Mouse (Mus musculus) heart, adult 18-20 months (tissue): Measurements from ENCODE around the gene Tcea3. TPM values are rescaled to one million over a fixed set of nuclear protein-coding genes. Genes with fewer than 3 reads are reported as not detected.

Source experiments
- DNase-seq, 2 experiments: peaks; one replicate each; pipeline ENCODE4 v3.0.0; 2021 to 2022; ENCODE audit warnings: mixed read lengths in 1 of 2
- total RNA-seq, 2 experiments: library from RNA; stranded (reverse); gene quantifications; 2 replicates each; pipeline ENCODE4 v1.2.3; 2021

Gene Tcea3
- total RNA-seq, 2 experiments from 2014 or later = 126 to 148 TPM

DNA sequence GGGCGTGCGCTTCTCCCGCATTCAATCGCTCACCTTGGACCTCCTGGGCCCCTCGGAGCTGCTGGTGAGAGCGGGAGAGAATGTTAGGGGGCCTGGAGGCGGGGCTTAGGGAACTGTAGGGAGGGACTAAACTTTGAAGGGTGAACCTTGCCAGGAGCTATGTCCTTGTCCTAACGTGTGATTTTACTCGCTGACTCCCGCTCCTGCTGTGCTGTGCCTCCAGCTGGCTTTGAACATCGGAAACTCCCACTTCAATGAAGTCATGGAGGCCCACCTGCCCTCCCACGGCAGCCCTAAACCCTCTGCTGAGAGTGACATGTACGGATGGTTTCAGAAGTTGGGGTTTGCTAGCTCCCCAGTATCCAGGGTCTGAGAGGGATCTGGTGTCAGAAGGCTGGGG is 8.9 kb upstream of the Tcea3 start:
- DNase-seq = no peak

DNA sequence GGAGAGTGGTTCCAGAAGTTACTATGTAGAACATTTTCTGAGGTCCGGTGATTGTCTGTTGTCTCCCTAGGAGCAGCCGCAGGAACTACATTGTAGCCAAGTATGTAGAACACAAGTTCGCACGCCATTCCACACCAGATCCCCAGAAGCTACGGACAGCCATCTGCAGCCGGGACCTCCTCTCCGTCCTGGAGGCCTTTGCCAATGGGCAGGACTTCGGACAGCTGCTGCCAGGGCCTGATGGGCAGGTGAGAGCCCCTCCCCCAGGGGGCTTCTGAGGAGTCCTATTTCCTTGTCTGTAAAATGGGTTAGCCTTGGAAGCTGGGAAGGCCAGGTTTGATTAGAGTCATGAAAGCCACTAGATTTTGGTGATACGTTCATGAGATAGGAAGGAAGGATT is 8.4 kb upstream of the Tcea3 start:
- DNase-seq = no peak

DNA sequence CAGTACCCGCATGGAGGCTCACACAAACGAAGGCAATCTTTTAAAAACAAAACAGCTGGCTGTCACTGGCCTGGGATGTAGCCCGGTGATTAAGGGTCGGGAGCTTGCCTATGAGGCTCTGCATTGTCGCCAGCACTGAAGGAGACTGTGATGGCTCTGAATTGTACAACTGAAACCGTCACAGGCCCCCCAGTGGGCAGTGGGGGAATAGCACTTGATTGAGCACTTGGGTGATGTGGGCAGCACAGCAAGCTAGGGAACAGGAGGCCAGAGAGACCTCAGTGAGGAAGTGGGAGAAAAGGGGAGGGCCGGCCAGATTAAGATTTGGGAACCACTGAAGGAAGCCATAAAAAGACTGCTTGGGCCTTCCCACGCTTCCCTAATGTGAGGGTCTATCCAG is 7.9 kb upstream of the Tcea3 start:
- peak; percentile 88 to 92 for DNase-seq

GRCm38 (mm10) chr4:136240123-136240522 is 7.4 kb upstream of the Tcea3 start:
- DNase-seq = no peak

DNA sequence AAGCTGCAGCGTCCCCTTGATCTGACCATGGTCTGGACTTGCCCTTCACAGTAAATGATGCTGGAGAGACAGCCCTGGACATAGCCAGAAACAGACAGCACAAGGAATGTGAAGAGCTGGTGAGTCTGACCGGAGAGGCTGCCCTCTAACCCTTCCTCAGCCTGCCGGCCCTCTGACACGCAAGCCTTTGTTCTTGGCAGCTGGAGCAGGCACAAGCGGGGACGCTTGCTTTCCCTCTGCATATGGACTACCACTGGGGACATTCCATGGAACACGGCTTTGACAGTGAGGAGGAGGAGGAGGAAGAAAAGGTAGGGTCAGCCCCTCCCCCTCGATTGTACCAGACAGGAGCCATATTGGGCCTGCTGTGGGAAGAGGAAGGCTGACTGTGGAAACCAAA is 6.6 kb upstream of the Tcea3 start:
- DNase-seq = no peak

GRCm38 (mm10) chr4:136242065-136242703 is 5.3 kb upstream of the Tcea3 start:
- DNase-seq = no peak

GRCm38 (mm10) chr4:136242728-136243127 is 4.8 kb upstream of the Tcea3 start:
- DNase-seq = no peak

DNA sequence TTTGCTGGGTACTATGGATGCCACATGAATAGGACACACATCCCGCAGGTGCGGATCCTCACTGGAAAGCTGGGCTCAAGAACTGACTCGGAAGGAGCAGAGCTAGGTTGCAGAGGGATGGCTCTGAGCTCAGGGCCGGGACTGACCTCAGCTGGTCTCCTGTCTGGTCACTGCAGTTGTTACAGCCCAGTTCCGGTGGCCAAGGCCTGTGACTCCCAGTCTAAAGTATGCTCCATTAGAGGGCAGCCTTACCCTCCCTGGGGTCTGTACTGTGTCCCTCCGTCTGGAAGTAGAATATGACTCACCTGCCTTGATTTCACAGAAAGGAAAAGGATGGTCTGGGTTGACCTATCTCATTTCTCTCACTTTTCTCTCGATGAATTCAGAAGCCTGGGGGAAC is 3.3 kb upstream of the Tcea3 start:
- DNase-seq = no peak

DNA sequence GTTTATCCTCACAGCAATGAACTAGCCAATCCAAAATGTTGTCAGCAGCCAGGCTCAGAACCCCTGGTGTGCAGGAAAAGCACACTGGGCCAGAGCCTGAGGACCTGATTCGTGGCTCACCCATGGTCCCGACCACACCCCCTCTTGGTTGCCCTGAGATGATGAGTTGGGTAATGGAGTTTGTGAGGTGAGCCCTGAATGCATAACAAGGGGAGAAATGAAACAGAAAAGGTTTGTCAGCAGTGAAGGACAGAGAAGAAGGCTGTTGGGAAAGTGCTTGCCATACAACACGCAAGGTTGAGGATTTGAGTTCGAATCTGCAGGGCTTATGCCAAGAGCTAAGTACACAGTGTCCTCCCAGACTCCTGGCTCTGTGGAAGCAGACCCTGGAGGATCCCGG is 1.8 kb upstream of the Tcea3 start:
- no peak for DNase-seq

- DNase-seq = peak; percentile 46 to 54
These were observed 960 bp upstream of the Tcea3 start for GRCm38 (mm10) chr4:136246568-136246969.

DNA sequence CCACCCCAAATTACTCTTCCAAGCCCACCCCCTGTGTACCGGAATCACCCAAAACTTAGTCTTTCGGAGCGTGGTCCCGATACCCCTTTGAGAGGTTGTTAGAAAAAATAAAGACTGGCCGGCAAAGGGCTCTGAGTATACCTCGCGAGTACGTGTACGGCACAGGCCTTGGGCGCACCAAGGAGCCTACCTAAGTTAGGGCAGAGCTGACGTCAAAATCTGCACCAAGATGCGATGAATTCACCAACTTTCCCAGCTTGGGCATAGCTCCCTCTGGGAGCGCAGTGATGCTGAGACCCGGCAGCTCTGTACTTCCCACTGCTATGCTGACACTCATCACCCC is 172 bp upstream of the Tcea3 start:
- no peak for DNase-seq

DNA sequence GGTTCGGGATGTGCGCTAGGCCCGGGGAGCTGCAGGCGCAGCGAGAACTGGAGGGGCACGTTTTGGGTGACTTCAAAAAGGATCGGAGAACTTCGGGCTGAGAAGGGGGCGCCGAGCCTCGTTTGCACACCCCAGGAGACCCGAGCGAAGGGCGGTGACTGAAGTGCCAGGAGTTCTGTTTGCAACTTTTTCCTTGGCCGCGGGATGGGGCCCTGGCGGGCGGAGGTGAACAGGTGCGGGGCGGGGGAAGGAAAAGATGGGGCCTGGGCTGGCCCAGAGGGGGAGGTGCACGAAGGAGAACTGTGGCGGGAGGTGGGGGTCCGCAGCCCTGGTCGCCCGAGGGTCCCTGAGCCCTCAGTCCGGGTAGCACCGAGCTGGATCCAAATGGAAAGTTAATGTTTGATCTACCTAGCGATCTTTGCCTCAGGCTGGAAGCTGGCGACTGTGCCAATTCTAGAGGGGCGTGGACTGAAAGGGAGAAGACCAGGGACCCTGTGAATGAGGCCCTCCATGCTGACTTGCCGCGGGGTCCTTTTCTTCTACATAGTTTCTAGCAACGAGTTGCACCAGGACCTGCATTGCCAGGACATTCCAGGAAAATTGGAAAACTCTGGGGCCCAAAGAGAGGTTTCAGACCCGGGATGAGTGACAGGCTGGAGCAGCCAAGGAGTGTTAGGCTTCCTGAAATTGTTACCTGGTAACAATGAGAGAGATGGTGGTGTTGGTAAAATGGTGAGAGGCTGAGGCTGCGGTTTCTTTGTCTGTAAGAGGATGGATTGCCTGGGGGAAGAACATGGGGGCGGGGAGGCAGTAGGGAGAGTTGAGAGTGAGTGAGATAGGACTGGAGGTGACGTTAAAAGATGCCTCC is 1.2 kb downstream of the Tcea3 start:
- no peak for DNase-seq

- peak in 1 of 2 experiments; percentile 36 for DNase-seq
These were observed 1.8 kb downstream of the Tcea3 start for GRCm38 (mm10) chr4:136249332-136249647.

DNA sequence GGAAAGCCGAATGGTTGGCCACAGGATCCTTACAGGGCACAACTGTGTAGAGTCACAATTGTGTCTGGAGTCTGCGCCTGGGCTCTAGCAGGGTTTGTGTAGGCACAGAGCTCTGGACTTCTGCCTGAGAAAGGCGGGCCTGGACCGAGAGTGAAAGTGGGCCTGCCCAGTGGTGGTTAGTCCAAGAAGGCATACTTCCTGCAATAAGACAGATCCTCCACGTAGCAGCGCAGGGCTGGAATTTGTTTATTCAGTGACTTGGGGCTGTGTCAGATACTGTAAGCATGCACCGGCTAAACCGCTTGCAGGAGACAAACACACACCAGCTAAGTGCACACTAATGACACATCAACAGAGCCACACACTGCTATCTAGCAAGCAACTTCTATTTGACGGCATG is 2.3 kb downstream of the Tcea3 start:
- DNase-seq = peak; percentile 85

DNA sequence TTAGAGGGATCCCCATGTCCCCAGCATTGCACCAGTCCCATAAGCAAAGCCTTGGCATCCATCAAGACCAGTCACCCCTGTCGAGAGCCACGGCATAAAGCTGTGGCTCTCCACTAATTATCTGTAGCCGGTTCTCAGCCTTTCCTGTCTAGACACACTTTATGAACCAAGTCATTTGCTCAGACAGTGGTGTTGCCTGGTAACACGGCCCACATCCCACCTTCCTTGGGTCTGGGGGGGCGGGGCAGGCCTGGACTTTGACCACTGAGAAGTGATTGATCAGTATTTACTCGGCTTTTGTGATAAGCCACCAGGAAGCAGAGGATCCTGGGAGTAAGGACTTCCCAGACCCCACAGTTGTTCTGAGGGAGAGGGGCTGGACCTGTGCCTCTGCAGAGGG is 8.4 kb downstream of the Tcea3 start:
- DNase-seq = no peak

DNA sequence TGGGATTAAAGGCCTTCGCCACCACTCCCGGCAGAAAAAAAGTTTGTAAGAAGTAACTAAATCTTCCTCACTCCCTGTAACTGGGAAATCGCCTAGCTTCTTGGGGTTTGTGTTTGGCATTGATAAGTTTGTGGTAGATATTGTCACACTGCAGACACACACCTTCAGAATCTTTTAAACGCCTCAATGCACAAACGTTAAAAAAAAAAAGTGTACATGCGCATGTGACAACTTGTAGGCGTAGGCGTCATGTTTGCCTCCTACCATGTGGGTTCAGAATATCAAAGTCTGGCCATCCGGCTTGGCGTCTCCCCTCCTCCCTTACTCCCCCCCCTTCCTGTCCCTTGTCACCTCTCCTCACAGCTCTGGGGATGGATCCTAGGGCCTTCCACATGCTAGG is 9.2 kb downstream of the Tcea3 start:
- no peak for DNase-seq

GRCm38 (mm10) chr4:136259916-136260315 is 12.4 kb downstream of the Tcea3 start:
- no peak for DNase-seq

- peak; percentile 90 to 95 for DNase-seq
These were observed 13.1 kb downstream of the Tcea3 start for GRCm38 (mm10) chr4:136260491-136261180.

GRCm38 (mm10) chr4:136261912-136262311 is 14.4 kb downstream of the Tcea3 start:
- peak; percentile 43 to 62 for DNase-seq

DNA sequence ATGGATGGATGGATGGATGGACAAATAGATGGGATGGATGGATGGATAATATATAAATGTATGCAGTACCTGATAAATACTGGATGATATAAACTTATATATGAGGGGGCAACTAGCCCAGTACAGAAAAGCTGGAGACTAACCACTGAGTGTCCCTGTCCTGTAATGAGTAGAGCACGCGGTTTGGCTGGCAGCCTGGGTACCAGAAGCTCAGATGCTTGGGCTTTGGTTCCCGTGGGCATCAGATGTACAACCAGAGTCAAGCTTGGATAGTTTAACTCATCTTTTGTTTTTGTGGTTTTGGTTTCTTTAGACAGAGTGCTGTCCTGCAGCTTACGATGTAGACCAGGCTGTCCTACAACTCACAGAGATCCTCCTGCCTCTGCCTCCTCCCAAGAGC is 16.0 kb downstream of the Tcea3 start:
- DNase-seq = no peak

DNA sequence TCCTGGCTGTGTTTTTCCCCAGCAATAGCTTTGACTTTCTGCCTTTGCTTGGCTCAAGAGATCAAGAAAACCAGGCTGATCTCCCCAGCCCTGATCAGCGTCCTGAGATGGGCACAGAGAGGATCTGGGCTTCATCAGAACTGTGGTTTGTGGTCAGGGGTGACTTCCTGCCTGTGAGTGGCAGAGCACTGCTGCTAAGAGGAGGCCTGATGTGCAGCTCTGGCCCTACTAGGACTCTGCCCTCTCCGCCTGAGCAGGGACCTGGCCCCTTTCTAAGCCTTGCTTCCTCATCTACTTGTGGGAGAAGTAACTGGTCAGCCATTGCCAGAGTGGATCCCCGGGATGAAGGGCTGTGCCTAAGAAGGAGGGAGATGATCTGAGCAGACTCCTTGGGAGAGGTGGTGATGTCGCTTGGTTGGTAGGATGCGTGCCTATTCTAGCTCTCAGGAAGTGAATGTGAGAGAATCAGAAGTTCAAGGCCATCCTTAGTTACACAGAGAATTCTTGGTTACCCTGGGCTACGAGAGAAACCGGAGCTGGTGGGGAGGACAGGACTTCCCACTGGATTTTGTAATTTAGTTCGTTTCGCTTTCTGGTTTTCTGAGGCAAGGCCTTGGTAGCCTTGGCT is 19.3 kb downstream of the Tcea3 start:
- DNase-seq = peak in 1 of 2 experiments; percentile 52

GRCm38 (mm10) chr4:136268912-136269311 is 21.4 kb downstream of the Tcea3 start:
- DNase-seq = no peak

GRCm38 (mm10) chr4:136270648-136271047 is 23.1 kb downstream of the Tcea3 start:
- DNase-seq = peak; percentile 49 to 61
